Mouse (Mus musculus): Measurements from ENCODE around the gene Rrp1.

GRCm38 (mm10) chr10:78390982-78391470, 21.8 kb downstream of the Rrp1 start:
- no peak for TF ChIP-seq EP300 (IDR thresholded peaks at IDR 0.05; ENCODE audit: low read depth in 1 of 2, low read length in 2 of 2)
- TF ChIP-seq CTCF (IDR thresholded peaks at IDR 0.05 in 2 of 3, conservative IDR thresholded peaks at IDR 0.05 in 1 of 3; ENCODE audit: control insufficient read depth in 1 of 3, insufficient read depth in 1 of 3, low read depth in 2 of 3, low read length in 3 of 3, poor library complexity in 1 of 3, severe bottlenecking in 1 of 3), result no peak
- TF ChIP-seq POLR2A (IDR thresholded peaks at IDR 0.05; ENCODE audit: control insufficient read depth in 1 of 2, insufficient read depth in 1 of 2, low read depth in 1 of 2, low read length in 2 of 2, poor library complexity in 1 of 2), result no peak
- no peak for TF ChIP-seq RCOR1 (IDR thresholded peaks at IDR 0.05; ENCODE audit: low read depth, low read length)
- TF ChIP-seq BHLHE40 (IDR thresholded peaks at IDR 0.05; ENCODE audit: borderline replicate concordance, low read depth, low read length), result no peak
- TF ChIP-seq NELFE (IDR thresholded peaks at IDR 0.05; ENCODE audit: low read depth, low read length), result no peak
- no peak for TF ChIP-seq TBP (IDR thresholded peaks at IDR 0.05; ENCODE audit: low read depth, low read length)
- no peak for TF ChIP-seq KAT2A (conservative IDR thresholded peaks at IDR 0.05; ENCODE audit: low read depth, low read length)
- TF ChIP-seq GATA1 (IDR thresholded peaks at IDR 0.05; ENCODE audit: low read depth, low read length), result no peak
- TF ChIP-seq GABPA (IDR thresholded peaks at IDR 0.05; ENCODE audit: low read depth, low read length), result no peak
